Comparison of ENCODE assay signal across 10 mouse cellular contexts in genomic region chr2:25290816-25291130, GRCm38 (mm10). TPM values are rescaled to one million over a fixed set of nuclear protein-coding genes. Genes with fewer than 3 reads are reported as not detected.
DNase-seq lines count a peak whose midpoint lies in the region; ATAC-seq and TF ChIP-seq lines count a peak whose summit lies in the region.
"Had no signal": no experiment of that assay in that cellular context is flagged by ENCODE, and none has a peak within 500 bp of the region (broad histone marks: within the 10 kb centered on the region; RNA-seq: fewer than 3 reads in every experiment).

No protein-coding gene starts in this region.

- WGBS in heart, adult 2 months, result under 1% methylated on average over 18 of the region's 18 CpGs
- 1% methylated on average over 18 of the region's 18 CpGs for WGBS in forebrain, embryonic 15.5 days

- no peak for ATAC-seq in forebrain, embryonic 15.5 days (replicated peaks)

- peak overlapping the region; percentile 40 for H3K4me3 ChIP-seq in heart, adult 2 months
- H3K4me3 ChIP-seq in ES-E14 (ENCODE audit: insufficient read depth in 1 of 2, low read depth in 1 of 2, low read length in 2 of 2, poor library complexity in 1 of 2, severe bottlenecking in 1 of 2), result peak overlapping the region; percentile 54 to 66
- peak overlapping the region; percentile 34 for H3K4me3 ChIP-seq in forebrain, embryonic 15.5 days

- H3K79me2 ChIP-seq in heart, adult 2 months (replicated peaks; ENCODE audit: control insufficient read depth, insufficient read depth, low read length), result no peaks in the 10 kb centered on the region

- peak overlapping the region; percentile 58 for H3K4me2 ChIP-seq in forebrain, embryonic 15.5 days (replicated peaks)

- TF ChIP-seq EP300 in heart, adult 2 months (IDR thresholded peaks at IDR 0.05; ENCODE audit: insufficient read depth, low read depth, low read length), result no peak

- no peak overlapping the region for H3K27ac ChIP-seq in heart, adult 2 months
- H3K27ac ChIP-seq in ES-E14 (ENCODE audit: insufficient read depth, low read depth, low read length, poor library complexity, severe bottlenecking), result no peak overlapping the region
- H3K27ac ChIP-seq in forebrain, embryonic 15.5 days (replicated peaks), result no peak overlapping the region

- intact Hi-C loops in heart, adult 2 months (cut with DNase I), result no loop called here
- intact Hi-C loops in heart, postnatal 36 days (cut with DNase I), result loop anchor here (5.0 kb wide), 2 partner anchors 63 to 163 kb away; no protein-coding TSS in a partner anchor

- H3K36me3 ChIP-seq in heart, adult 2 months (ENCODE audit: control insufficient read depth, insufficient read depth, low read length), result no peaks in the 10 kb centered on the region
- no peaks in the 10 kb centered on the region for H3K36me3 ChIP-seq in ES-E14 (ENCODE audit: control insufficient read depth, insufficient read depth, low read length, poor library complexity, severe bottlenecking)
- H3K36me3 ChIP-seq in forebrain, embryonic 15.5 days, result peaks cover 4% of the 10 kb centered on the region; the same call in 1 of the 2 replicates

- TF ChIP-seq CTCF in heart, adult 2 months (IDR thresholded peaks at IDR 0.05), result no peak

- TF ChIP-seq POLR2A in heart, adult 2 months (IDR thresholded peaks at IDR 0.05; ENCODE audit: insufficient read depth, low read depth, low read length), result no peak

- DNase-seq in heart, adult 2 months, result no peak
- no peak for DNase-seq in heart, postnatal 36 days
- no peak for DNase-seq in ES-E14 (ENCODE audit: low read depth, low spot score)
- DNase-seq in layer of hippocampus, postnatal 14 days (ENCODE audit: low spot score in 2 of 2), result peak; percentile 57 to 62
- peak; percentile 59 for DNase-seq in right cerebral cortex, postnatal 4 days
- DNase-seq in ovary, postnatal 36 days (ENCODE audit: low spot score), result no peak
- DNase-seq in yolk sac, embryonic 10.5 days (ENCODE audit: low spot score), result no peak

- no peak overlapping the region for H3K9ac ChIP-seq in heart, adult 2 months (ENCODE audit: low read depth, low read length)
- H3K9ac ChIP-seq in ES-E14 (ENCODE audit: insufficient read depth, low read depth, low read length, poor library complexity, severe bottlenecking), result 0 out of 2 replicates have a peak overlapping the region, but pooled peaks have one; percentile 18
- H3K9ac ChIP-seq in forebrain, embryonic 15.5 days (replicated peaks), result 0 out of 2 replicates have a peak overlapping the region, but pooled peaks have one; percentile 19

- H3K9me3 ChIP-seq in ES-E14 (ENCODE audit: control insufficient read depth, insufficient read depth, low read depth, low read length), result no peaks in the 10 kb centered on the region
- H3K9me3 ChIP-seq in forebrain, embryonic 15.5 days, result no peaks in the 10 kb centered on the region

- in situ Hi-C loops in ES-E14 (cut with MboI; ENCODE audit: low sequenced_read_pairs in 2 of 2, unreplicated experiment in 2 of 2), result no loop called here

- H3K27me3 ChIP-seq in heart, adult 2 months (ENCODE audit: control insufficient read depth, insufficient read depth, low read length), result peaks cover 8% of the 10 kb centered on the region
- H3K27me3 ChIP-seq in forebrain, embryonic 15.5 days, result peaks cover 64% of the 10 kb centered on the region

- peaks cover 7% of the 10 kb centered on the region for H3K4me1 ChIP-seq in heart, adult 2 months (ENCODE audit: control insufficient read depth, insufficient read depth, low read length)
- peaks cover 0 to 13% of the 10 kb centered on the region in 2 experiments; a peak in 1 of 4 replicates for H3K4me1 ChIP-seq in ES-E14 (ENCODE audit: control insufficient read depth in 2 of 2, insufficient read depth in 2 of 2, low read length in 2 of 2, poor library complexity in 1 of 2)
- H3K4me1 ChIP-seq in forebrain, embryonic 15.5 days, result peaks cover 34% of the 10 kb centered on the region

TF ChIP-seq in ES-E14, 5 proteins besides CTCF, POLR2A, EP300 and RAD21:
- TF ChIP-seq CHD2 (IDR thresholded peaks at IDR 0.05; ENCODE audit: low read depth, low read length) (no peak), ZC3H11A (IDR thresholded peaks at IDR 0.05; ENCODE audit: borderline replicate concordance, low read depth, low read length) (no peak), ZNF384 (IDR thresholded peaks at IDR 0.05; ENCODE audit: low read depth, low read length) (no peak), MAFK (IDR thresholded peaks at IDR 0.05; ENCODE audit: insufficient read depth, low read depth, low read length) (no peak), HCFC1 (IDR thresholded peaks at IDR 0.05; ENCODE audit: borderline replicate concordance, insufficient read depth, low read length) (no peak)

RNA-seq across cellular contexts. Expression of gene Lrrc26, which starts 1.1 kb away (rescaled TPM):
- not detected for total RNA-seq in heart, adult 2 months (2021)
- polyA plus RNA-seq in heart, adult 2 months (2012; rRNA removed), result 2.9 TPM in 1 of 2 replicates, not detected in the other
- not detected for total RNA-seq in heart, postnatal 36 days (2021)
- total RNA-seq in ES-E14 (2012; rRNA removed), result 0.21 TPM in 1 of 2 replicates, not detected in the other
- polyA plus RNA-seq in forebrain, embryonic 15.5 days (2015; fragmentation: Nextera tagmentation; extraction: Ambion mirVana), result not detected in 2 replicates
- total RNA-seq in layer of hippocampus, postnatal 14 days (2021), result not detected
- total RNA-seq: CH12.LX had no signal
- polyA plus RNA-seq: liver, embryonic 16.5 days had no signal

RNA-seq across cellular contexts. Expression of gene Tmem210, which starts 2.8 kb away (rescaled TPM):
- not detected for total RNA-seq in heart, adult 2 months (2021)
- polyA plus RNA-seq in heart, adult 2 months (2012; rRNA removed), result 0.27 and 0.44 TPM in 2 replicates
- total RNA-seq in heart, postnatal 36 days (2021), result not detected
- total RNA-seq in ES-E14 (2012; rRNA removed), result not detected in 2 replicates
- polyA plus RNA-seq in forebrain, embryonic 15.5 days (2015; fragmentation: Nextera tagmentation; extraction: Ambion mirVana), result not detected in 2 replicates
- total RNA-seq in layer of hippocampus, postnatal 14 days (2021), result not detected
- total RNA-seq: CH12.LX had no signal
- polyA plus RNA-seq: liver, embryonic 16.5 days had no signal

RNA-seq across cellular contexts. Expression of gene Anapc2, which starts 18.5 kb away (rescaled TPM):
- 10 to 100 TPM; 36.0 to 36.3 TPM for total RNA-seq in heart, adult 2 months (2021)
- 57.2 and 68.2 TPM in 2 replicates for polyA plus RNA-seq in heart, adult 2 months (2012; rRNA removed)
- 10 to 100 TPM; 38.6 to 39.1 TPM for total RNA-seq in heart, postnatal 36 days (2021)
- total RNA-seq in ES-E14 (2012; rRNA removed), result 25.2 and 30.8 TPM in 2 replicates
- 148 and 150 TPM in 2 replicates for polyA plus RNA-seq in forebrain, embryonic 15.5 days (2015; fragmentation: Nextera tagmentation; extraction: Ambion mirVana)
- 10 to 100 TPM; 66.6 to 72.1 TPM for total RNA-seq in layer of hippocampus, postnatal 14 days (2021)

RNA-seq across cellular contexts. Expression of gene Ssna1, which starts 18.5 kb away (rescaled TPM):
- 10 to 100 TPM; 39.7 to 41.5 TPM for total RNA-seq in heart, adult 2 months (2021)
- 33.1 and 36.3 TPM in 2 replicates for polyA plus RNA-seq in heart, adult 2 months (2012; rRNA removed)
- total RNA-seq in heart, postnatal 36 days (2021), result 10 to 100 TPM; 37.4 to 44.0 TPM
- 52.4 and 70.6 TPM in 2 replicates for total RNA-seq in ES-E14 (2012; rRNA removed)
- 209 and 225 TPM in 2 replicates for polyA plus RNA-seq in forebrain, embryonic 15.5 days (2015; fragmentation: Nextera tagmentation; extraction: Ambion mirVana)
- total RNA-seq in layer of hippocampus, postnatal 14 days (2021), result 10 to 100 TPM; 69.1 to 70.1 TPM

RNA-seq across cellular contexts. Expression of gene Grin1, which starts 28.2 kb away (rescaled TPM):
- total RNA-seq in heart, adult 2 months (2021), result not detected
- 0.18 and 0.41 TPM in 2 replicates for polyA plus RNA-seq in heart, adult 2 months (2012; rRNA removed)
- total RNA-seq in heart, postnatal 36 days (2021), result not detected
- 2.5 and 8.3 TPM in 2 replicates for total RNA-seq in ES-E14 (2012; rRNA removed)
- polyA plus RNA-seq in forebrain, embryonic 15.5 days (2015; fragmentation: Nextera tagmentation; extraction: Ambion mirVana), result 19.1 and 21.5 TPM in 2 replicates
- 100 to 1,000 TPM; 419 to 451 TPM for total RNA-seq in layer of hippocampus, postnatal 14 days (2021)

Comparison
In these comparisons a context has a peak if more than half of its experiments do, and no peak if none do; other contexts are left out.
1. DNase-seq: peak in layer of hippocampus, postnatal 14 days (2 of 2) and right cerebral cortex, postnatal 4 days (single experiment); none in heart, adult 2 months (0 of 2), heart, postnatal 36 days (0 of 2), ES-E14 (single experiment), ovary, postnatal 36 days (single experiment) and yolk sac, embryonic 10.5 days (single experiment).
2. Peak in every context shown above with its lines, with median percentiles within 50 percentile points of each other: H3K4me3 ChIP-seq.